Mouse (Mus musculus): ENCODE measurements around the gene Arfip2. TPM values are rescaled to one million over a fixed set of nuclear protein-coding genes. Genes with fewer than 3 reads are reported as not detected.

Gene Arfip2
- polyA plus RNA-seq, 1 experiment from 2014 or later, result 85.6 TPM

- ATAC-seq (replicated peaks), result peak; percentile 87
- peaks cover 20% of the 10 kb centered on the region for H3K36me3 ChIP-seq
- H3K9ac ChIP-seq (replicated peaks), result peak within 1 kb of the TSS; percentile 96
- peak within 1 kb of the TSS; percentile 78 for H3K4me2 ChIP-seq (replicated peaks)
- H3K4me1 ChIP-seq, result peaks cover 47% of the 10 kb centered on the region
- H3K27me3 ChIP-seq, result no peaks in the 10 kb centered on the region
- H3K27ac ChIP-seq (replicated peaks), result peak within 1 kb of the TSS; percentile 83
- under 1% methylated on average over 61 of the region's 71 CpGs for WGBS
- no peaks in the 10 kb centered on the region for H3K9me3 ChIP-seq
- H3K4me3 ChIP-seq, result peak within 1 kb of the TSS; percentile 95
These were observed 7.0 kb downstream of the Arfip2 start, which contains the start of gene Trim3 for GRCm38 (mm10) chr7:105633127-105633800. Gene Trim3 (minus strand): TSS chr7:105633571.

DNA sequence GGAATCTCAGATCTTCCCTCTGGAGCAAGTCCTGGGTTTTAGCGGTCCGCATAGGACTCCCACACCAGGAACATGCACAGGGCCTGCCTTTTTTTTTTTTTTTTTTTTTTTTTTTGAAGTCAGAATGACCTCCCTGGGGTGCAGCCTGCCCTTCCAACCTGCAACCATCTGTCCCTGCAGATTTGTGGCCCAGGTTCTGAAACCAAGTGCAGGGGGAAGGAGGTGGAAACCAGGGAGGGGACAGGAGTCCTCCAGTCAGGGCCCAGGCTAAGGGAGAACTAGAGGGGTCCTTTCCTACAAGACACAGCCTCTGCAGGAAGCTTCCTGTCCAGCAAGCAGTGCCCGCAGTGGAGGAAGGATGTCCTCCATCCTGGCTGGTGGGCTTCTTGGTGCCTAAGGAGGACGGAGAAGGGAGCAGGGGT, 7.7 kb downstream of the Arfip2 start:
- no peaks in the 10 kb centered on the region for H3K9me3 ChIP-seq

DNA sequence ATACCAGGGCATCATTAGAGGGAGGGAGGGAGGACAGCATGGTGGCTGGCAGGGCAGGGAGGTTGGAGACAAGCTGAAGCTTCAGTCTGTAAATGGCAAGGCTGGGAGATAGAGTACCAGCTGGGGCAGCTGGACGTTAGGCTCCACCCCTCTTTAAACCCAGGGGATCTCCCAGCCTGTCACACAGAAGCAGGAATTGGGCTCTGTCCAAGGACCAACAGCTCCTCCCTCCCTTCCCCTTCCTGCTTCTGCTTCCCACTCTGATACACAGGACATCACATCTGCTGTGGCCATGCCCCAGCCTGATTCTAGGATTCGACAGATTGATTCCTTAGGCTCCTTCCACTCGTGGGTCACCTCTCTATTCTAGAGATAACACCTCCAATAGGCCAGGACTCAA, 11.6 kb downstream of the Arfip2 start:
- ATAC-seq (replicated peaks), result peak; percentile 7; the same call in 1 of the 2 replicates
- Histone ChIP-seq H3K27me3 (no peaks in the 10 kb centered on the region), H3K9me3 (no peaks in the 10 kb centered on the region), H3K4me1 (peaks cover 37% of the 10 kb centered on the region), H3K4me2 (replicated peaks) (no peak overlapping the region), H3K36me3 (peaks cover 15% of the 10 kb centered on the region), H3K9ac (replicated peaks) (no peak overlapping the region), H3K27ac (replicated peaks) (peak overlapping the region; percentile 28; the same call in 1 of the 2 replicates), H3K4me3 (no peak overlapping the region)
- 10% methylated on average over 3 of the region's 3 CpGs for WGBS

More for the DNA sequence above, 7.7 kb downstream of the Arfip2 start:
- Histone ChIP-seq H3K4me2 (replicated peaks) (peak overlapping the region; percentile 78), H3K27me3 (no peaks in the 10 kb centered on the region), H3K4me3 (peak overlapping the region; percentile 95), H3K9ac (replicated peaks) (peak overlapping the region; percentile 96), H3K36me3 (peaks cover 15% of the 10 kb centered on the region), H3K4me1 (peaks cover 48% of the 10 kb centered on the region), H3K27ac (replicated peaks) (peak overlapping the region; percentile 83)
- 15% methylated on average over 4 of the region's 4 CpGs for WGBS
- no peak for ATAC-seq (replicated peaks)

DNA sequence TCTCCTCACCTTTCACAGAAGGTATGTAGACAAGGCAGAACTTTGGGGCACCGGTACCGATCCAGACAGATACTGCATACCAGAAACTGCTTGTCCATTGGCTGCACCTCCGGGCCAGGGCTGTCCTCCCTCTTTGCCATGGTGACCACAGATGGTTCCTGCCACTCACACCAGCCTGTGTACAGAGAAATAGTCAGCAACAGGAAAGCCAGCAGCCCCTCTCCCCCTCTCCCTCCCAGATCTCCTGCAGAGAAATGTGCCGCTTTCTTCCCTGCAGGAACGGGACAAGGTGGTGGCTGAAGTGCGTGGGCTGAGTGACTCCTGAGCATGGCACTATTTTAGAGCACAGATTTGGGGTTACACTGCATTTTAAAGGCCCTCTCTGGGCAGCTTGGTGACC, 14.8 kb downstream of the Arfip2 start:
- Histone ChIP-seq H3K9me3 (no peaks in the 10 kb centered on the region), H3K4me3 (no peak overlapping the region), H3K36me3 (peaks cover 44% of the 10 kb centered on the region), H3K9ac (replicated peaks) (no peak overlapping the region), H3K27me3 (no peaks in the 10 kb centered on the region), H3K4me2 (replicated peaks) (no peak overlapping the region), H3K27ac (replicated peaks) (no peak overlapping the region), H3K4me1 (peaks cover 14% of the 10 kb centered on the region)
- ATAC-seq (replicated peaks), result no peak
- WGBS, result 83% methylated on average over 6 of the region's 6 CpGs

DNA sequence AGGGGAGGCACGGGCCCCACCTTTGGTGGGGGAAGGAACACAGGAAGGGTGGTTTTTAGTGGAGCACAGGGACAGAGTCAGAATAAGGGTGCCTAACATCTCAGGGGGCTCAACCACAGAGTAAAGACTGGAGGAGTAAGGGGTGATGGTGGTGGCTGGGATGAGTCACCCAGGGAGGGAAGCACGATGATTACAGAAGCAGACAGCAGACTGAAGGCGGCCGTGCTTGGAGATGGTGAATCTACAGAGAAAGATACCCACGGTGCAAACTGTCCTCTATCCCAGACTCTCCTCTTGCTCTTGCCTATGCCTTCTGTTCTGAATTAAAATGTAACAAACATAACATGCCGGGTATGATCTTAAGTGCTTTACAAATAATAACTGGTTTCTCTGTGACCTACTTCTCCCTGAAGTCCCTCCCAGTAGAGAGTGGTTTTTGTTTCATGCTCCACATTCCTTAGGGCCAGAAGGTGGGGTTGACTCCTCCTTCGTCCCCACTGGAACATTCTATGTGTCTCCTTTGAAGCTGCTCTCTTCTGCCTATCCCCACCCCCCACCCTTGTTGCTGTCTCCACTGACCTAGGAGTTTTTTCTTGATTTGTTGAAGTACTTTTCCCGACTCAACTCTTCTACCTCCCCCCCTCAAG, 18.4 kb downstream of the Arfip2 start:
- Histone ChIP-seq H3K4me3 (no peak overlapping the region), H3K27ac (replicated peaks) (no peak overlapping the region), H3K9me3 (no peaks in the 10 kb centered on the region), H3K27me3 (no peaks in the 10 kb centered on the region), H3K4me2 (replicated peaks) (no peak overlapping the region), H3K9ac (replicated peaks) (no peak overlapping the region), H3K4me1 (no peaks in the 10 kb centered on the region), H3K36me3 (peaks cover 81% of the 10 kb centered on the region)
- ATAC-seq (replicated peaks), result no peak
- 83% methylated on average over 8 of the region's 8 CpGs for WGBS

DNA sequence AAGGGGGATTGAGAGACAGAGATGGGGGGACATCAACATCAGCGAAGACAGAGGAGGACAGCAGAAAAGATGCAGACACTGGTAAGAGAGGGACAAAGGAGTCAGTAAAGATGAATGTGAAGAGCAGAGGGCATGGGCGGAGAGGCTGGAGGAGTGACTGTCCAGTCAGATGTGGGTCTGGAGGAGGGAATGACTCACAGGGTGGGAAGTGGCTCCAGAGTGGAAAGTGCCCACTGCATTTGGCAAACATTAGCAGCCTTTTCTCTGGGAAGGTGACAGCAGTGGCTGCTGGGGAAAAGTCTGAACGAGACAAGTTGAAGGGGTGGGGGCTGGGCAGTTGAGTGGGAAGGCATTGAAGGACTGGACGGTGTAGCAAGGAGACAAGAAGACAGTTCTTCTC, 19.2 kb downstream of the Arfip2 start:
- H3K27ac ChIP-seq (replicated peaks), result no peak overlapping the region
- H3K9me3 ChIP-seq, result no peaks in the 10 kb centered on the region
- no peak for ATAC-seq (replicated peaks)
- no peak overlapping the region for H3K9ac ChIP-seq (replicated peaks)
- no peaks in the 10 kb centered on the region for H3K27me3 ChIP-seq
- H3K36me3 ChIP-seq, result peaks cover 88% of the 10 kb centered on the region
- WGBS, result 83% methylated on average over 4 of the region's 4 CpGs
- no peak overlapping the region for H3K4me2 ChIP-seq (replicated peaks)
- no peaks in the 10 kb centered on the region for H3K4me1 ChIP-seq
- H3K4me3 ChIP-seq, result no peak overlapping the region

GRCm38 (mm10) chr7:105619701-105620100, 20.5 kb downstream of the Arfip2 start:
- ATAC-seq (replicated peaks), result no peak
- no peak overlapping the region for H3K4me2 ChIP-seq (replicated peaks)
- no peak overlapping the region for H3K4me3 ChIP-seq
- no peaks in the 10 kb centered on the region for H3K4me1 ChIP-seq
- H3K27ac ChIP-seq (replicated peaks), result no peak overlapping the region
- no peaks in the 10 kb centered on the region for H3K27me3 ChIP-seq
- WGBS, result 78% methylated on average over 3 of the region's 3 CpGs
- H3K9me3 ChIP-seq, result no peaks in the 10 kb centered on the region
- H3K9ac ChIP-seq (replicated peaks), result no peak overlapping the region
- peaks cover 95% of the 10 kb centered on the region for H3K36me3 ChIP-seq

- ATAC-seq (replicated peaks), result no peak
- Histone ChIP-seq H3K27me3 (no peaks in the 10 kb centered on the region), H3K9me3 (no peaks in the 10 kb centered on the region), H3K36me3 (peaks cover 99% of the 10 kb centered on the region), H3K9ac (replicated peaks) (no peak overlapping the region), H3K4me1 (no peaks in the 10 kb centered on the region), H3K27ac (replicated peaks) (no peak overlapping the region), H3K4me3 (no peak overlapping the region), H3K4me2 (replicated peaks) (no peak overlapping the region)
- WGBS, result 96% methylated on average over 22 of the region's 22 CpGs
These were observed 22.4 kb downstream of the Arfip2 start for GRCm38 (mm10) chr7:105617810-105618209.

DNA sequence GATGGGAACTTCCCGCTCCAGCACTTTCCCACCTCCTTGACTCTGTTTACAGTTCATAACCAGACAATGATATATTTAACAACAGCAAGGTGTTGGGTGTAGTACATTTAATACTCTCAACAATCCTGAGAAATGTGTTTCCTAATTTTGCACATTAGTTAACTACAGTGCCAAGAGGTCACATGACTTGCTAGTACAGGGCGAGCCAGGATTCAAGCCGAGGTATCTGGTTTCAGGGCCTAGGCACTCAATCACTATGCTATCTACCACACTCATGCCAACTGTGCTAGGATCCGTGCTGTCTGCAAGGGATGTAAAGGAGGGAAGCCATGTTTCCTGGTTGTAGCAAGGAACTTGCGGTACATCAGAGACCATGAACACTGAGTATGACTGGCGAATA, 23.7 kb downstream of the Arfip2 start:
- Histone ChIP-seq H3K4me1 (no peaks in the 10 kb centered on the region), H3K9ac (replicated peaks) (no peak overlapping the region), H3K4me2 (replicated peaks) (no peak overlapping the region), H3K36me3 (peaks cover 99% of the 10 kb centered on the region), H3K27me3 (no peaks in the 10 kb centered on the region), H3K9me3 (no peaks in the 10 kb centered on the region), H3K4me3 (no peak overlapping the region), H3K27ac (replicated peaks) (no peak overlapping the region)
- WGBS, result 93% methylated on average over 6 of the region's 6 CpGs
- no peak for ATAC-seq (replicated peaks)

- H3K9me3 ChIP-seq, result no peaks in the 10 kb centered on the region
- no peaks in the 10 kb centered on the region for H3K27me3 ChIP-seq
- no peak overlapping the region for H3K4me3 ChIP-seq
- H3K4me2 ChIP-seq (replicated peaks), result no peak overlapping the region
- H3K27ac ChIP-seq (replicated peaks), result no peak overlapping the region
- H3K4me1 ChIP-seq, result no peaks in the 10 kb centered on the region
- H3K9ac ChIP-seq (replicated peaks), result no peak overlapping the region
- H3K36me3 ChIP-seq, result peaks cover 99% of the 10 kb centered on the region
- no peak for ATAC-seq (replicated peaks)
- 86% methylated on average over 1 of the region's 1 CpGs for WGBS
These were observed 24.5 kb downstream of the Arfip2 start for GRCm38 (mm10) chr7:105615720-105616119.

- WGBS, result 96% methylated on average over 1 of the region's 1 CpGs
- H3K36me3 ChIP-seq, result peaks cover 96% of the 10 kb centered on the region
- no peaks in the 10 kb centered on the region for H3K9me3 ChIP-seq
- H3K9ac ChIP-seq (replicated peaks), result no peak overlapping the region
- H3K4me1 ChIP-seq, result no peaks in the 10 kb centered on the region
- no peak for ATAC-seq (replicated peaks)
- H3K4me2 ChIP-seq (replicated peaks), result no peak overlapping the region
- no peak overlapping the region for H3K27ac ChIP-seq (replicated peaks)
- no peak overlapping the region for H3K4me3 ChIP-seq
- no peaks in the 10 kb centered on the region for H3K27me3 ChIP-seq
These were observed 25.8 kb downstream of the Arfip2 start for GRCm38 (mm10) chr7:105614400-105614799.

DNA sequence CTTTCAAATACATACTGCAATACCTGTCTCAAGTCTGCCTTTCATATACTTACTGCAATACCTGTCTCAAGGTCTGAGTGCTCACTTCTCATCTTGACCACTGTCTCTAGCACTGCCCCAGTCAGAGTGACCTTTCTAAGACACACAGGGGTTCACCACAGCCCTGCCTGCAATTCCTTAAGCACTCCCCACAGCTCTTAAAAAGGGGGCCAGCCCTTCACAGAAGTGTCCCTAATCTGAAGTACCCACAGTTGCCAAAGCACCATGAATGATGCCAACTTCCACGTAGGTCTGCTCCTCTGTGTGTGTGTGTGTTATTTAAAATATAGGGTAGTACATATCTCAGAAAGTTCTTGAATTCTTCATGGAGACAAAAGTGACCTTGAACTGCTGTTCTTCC, 28.4 kb downstream of the Arfip2 start:
- H3K9ac ChIP-seq (replicated peaks), result no peak overlapping the region
- no peaks in the 10 kb centered on the region for H3K27me3 ChIP-seq
- no peaks in the 10 kb centered on the region for H3K4me1 ChIP-seq
- 87% methylated on average over 1 of the region's 1 CpGs for WGBS
- peaks cover 70% of the 10 kb centered on the region for H3K36me3 ChIP-seq
- ATAC-seq (replicated peaks), result no peak
- no peak overlapping the region for H3K4me2 ChIP-seq (replicated peaks)
- H3K27ac ChIP-seq (replicated peaks), result no peak overlapping the region
- no peaks in the 10 kb centered on the region for H3K9me3 ChIP-seq
- H3K4me3 ChIP-seq, result no peak overlapping the region
